Mouse (Mus musculus): ENCODE data around the gene Epb41l2.

The Epb41l2 gene

GRCm38 (mm10) chr10:25400646-25401045 lies 41.0 kb downstream of the Epb41l2 start:
- DNase-seq: no peak

DNA sequence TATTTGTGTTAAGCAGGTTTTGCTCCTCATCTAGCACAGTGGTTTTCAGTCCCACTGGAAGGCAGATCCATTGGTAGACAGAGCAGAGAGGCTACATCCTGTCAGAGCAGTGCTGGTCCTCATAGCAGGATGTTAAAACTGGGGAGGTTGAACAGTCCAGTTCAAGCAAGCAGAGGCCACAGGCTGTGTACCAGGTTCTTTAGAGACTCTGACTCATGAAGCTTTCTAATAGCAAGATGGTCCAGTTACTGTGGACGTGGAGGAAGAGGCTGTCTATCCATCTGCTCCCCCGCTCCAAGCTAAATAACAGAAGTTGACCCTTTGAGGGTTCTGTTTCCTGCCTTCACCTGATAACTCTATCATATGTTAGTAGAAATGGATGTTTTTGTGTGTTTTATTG lies 41.8 kb downstream of the Epb41l2 start:
- DNase-seq: no peak

- no peak for DNase-seq
Measured at GRCm38 (mm10) chr10:25402886-25403285, 43.3 kb downstream of the Epb41l2 start.

GRCm38 (mm10) chr10:25403813-25404701 lies 44.5 kb downstream of the Epb41l2 start:
- DNase-seq: no peak

DNA sequence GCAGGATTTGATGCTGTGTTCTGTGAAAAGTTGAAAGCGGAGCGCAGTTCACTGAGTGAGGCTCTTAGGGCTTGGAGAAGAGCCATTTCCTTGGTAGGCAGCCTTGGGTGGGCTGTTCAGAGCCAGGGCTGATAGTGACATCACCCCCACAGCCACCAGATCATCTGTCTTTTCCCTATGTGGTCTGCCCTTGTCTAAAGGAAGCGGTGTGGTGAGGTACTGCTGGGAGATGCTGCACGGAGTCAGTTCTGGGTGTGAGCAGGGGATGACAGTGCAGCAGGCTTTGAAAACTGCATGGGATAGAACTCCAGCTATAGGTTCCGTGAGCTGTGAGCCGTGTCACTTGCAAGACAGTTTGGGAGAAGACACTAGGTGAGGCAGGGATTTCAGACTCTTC lies 45.1 kb downstream of the Epb41l2 start:
- no peak for DNase-seq

DNA sequence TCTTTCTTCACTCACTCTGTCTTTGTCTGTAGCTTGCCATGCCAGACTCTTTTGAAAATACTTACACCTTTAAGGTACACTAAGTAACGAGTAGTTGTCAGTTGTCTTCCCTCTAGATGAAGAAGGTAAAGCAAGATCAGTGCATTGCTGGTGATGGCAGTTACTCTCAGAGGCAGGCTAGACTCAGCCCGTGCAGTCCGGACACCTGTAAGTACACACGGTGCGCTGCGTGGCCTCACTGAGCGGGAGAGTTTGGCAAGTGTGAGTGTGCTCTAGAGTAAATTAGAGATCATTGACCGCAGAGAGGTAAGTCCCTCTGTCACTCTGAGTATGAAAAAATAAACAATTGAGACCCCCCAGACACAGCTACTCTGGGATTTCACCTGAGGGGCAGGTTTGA lies 46.0 kb downstream of the Epb41l2 start:
- DNase-seq: no peak

DNA sequence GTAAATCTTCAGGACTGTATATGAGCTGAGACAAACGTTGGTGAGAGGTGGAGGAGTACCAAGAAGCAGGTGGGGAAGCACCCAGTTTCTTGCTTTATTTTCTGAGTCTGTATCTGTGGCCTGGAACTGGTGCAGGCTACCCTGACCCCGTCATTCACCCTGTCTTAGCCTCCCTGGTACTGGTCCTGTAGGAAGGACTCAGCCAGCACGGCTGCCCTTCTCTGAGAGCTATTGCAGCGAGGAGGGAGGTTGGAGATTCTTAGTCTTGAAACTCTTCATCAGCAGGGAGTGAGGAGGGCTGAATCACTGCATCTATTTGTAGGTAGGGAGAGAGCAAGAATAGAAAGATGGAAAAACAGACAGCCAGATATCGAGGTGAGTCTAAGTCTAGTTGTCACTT lies 47.1 kb downstream of the Epb41l2 start:
- DNase-seq: no peak

DNA sequence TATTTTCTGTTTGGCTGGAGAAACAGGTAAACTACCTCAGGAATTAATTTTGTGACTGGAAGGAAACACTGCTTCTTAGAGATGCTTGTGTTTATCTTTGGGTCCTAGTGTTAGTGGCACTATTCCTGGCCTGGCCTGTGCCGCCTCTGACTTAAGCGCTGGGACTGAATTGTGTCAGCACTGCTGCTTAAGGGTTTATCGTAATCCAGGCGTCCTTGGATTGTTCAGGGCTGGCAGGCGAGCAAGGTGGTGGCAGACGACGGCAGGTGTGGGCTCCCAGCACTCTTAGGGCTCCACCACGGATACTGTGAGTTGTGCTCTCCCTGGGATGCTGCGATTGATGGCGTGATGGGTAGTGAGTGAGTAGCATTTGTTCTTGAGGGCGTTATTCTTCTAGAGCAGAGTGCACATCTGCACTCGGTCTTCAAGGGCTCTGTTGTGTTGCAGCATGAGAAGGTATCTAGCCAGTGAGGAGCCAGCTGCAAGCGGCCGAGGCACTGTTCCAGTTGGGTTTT lies 48.6 kb downstream of the Epb41l2 start:
- DNase-seq: no peak

DNA sequence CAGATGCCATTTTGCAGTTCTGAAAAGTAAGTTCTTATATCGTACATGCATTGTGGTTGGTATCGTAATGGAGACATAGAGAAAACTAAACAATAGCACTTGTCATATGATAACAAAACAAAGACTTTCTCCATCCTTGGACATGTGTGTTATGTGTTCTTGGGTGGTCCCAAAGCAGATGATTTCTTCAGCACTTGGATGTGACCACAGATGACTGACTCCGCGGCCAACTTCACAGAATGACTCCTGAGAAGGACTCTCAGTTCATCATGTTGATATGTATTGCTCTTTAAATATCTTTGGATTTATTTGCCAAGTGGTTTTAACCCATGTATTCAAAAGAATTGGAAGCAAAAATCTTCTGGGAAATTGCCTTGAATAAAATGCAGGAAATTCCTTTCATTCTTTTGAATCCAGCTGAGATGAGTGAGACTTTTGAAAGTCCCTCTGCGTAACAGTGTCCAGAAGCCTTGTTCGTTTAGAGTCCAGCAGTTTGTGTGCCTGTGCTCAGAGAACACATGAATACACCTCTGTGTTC lies 52.3 kb downstream of the Epb41l2 start:
- no peak for DNase-seq

DNA sequence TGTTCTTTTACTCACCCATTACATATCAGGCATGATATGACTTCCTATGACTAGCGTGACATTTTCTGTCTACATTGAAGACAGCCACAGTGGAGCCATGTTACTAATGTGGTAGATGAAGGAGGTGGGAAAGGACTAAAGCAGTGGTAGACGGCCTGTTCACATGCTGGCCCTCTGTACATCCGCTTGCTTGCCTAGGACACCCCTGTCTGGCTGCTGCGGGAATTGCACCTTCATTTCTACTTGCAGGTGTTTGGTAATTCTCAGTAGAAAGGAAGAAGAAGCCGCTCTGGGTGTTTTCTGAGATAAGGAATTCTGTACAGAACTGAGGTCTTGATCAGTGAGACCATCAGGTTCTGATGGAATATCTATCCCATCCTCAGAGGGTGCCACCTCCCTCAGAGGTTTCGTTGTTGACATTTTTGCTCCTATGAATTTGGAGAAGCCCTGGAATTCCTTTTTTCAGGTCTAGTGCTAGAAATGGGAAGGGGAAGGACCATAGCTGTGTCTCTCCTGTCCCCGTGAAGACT lies 55.7 kb downstream of the Epb41l2 start:
- DNase-seq: no peak

DNA sequence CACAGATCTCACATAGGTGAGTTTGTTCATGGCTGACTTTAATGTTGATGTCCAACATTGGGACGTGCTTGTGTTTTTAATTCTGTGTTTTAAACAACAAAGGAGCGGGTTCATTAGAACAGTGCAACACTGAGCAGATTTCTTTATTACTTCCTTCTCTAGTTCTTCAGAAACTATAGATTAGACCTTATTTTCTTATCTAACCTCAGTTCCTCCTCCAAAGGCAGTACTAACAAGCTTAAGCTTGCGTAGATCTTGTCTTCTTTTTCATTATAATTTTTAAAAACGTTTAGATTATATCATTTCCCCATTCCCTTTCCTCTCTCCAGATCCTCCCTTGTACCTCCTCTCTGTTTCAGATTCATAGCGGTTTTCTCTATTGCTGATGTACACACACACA lies 57.1 kb downstream of the Epb41l2 start:
- DNase-seq: no peak

GRCm38 (mm10) chr10:25426058-25426457 lies 66.5 kb downstream of the Epb41l2 start:
- DNase-seq: no peak

DNA sequence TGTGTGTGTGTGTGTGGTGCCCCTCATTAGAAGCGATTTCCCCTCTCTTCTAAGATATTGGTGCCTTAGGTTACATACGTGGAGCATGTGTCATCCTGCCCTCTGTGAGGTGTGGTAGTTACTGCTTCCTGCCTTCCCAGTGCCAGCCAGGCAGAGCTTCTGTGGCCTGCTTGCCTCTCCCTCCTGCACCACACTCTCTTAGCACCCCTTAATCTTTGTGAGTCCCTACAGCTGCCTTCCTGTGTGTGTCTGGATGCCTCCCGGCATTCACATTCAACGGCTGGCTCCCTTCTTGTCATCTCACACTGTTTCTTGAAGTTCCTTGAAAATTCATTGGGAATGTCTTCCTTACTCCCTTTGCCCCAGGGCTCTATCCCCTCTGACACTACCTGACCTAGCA lies 67.2 kb downstream of the Epb41l2 start:
- DNase-seq: no peak

DNA sequence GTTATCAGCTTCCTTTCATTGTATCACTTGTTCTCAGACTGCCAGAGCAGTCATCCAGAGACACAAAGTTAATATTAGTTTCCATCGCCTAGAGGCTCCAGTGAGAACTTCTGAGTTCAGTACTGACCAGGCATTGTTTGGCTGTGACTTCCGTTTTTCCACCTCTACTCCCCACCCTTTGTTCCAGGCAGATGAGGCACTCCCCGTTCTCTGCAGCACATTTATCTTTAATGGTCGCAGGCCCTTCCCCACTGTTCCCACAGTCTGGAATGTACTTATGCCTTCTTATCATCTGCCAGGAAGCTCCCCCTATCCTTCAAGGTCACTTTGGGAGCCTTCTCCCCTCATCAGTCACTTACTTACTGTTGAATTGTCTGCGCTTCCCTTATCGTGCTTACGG lies 67.9 kb downstream of the Epb41l2 start:
- DNase-seq: no peak

- no peak for DNase-seq
Measured at GRCm38 (mm10) chr10:25428658-25429057, 69.1 kb downstream of the Epb41l2 start.

- no peak for DNase-seq
Measured at GRCm38 (mm10) chr10:25429346-25429745, 69.7 kb downstream of the Epb41l2 start.

DNA sequence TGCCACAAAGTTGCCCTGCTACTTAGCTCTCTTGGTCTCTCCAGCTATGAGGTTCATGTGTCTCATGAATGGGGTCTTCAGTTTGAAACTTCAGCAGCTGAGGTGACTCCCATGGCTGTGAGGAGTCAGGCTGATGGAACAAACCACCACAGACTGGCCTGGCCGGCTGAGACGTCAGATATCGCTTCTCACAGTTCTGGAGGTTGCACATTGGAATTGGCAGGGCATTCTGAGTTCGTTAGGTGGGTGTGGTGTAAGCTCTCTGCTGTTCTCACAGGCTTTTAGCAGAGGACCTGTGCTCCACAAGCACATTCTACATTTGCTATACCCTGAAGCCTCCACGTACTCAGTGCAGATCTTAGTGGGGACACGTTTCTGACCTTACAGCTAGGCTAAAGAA lies 71.3 kb downstream of the Epb41l2 start:
- no peak for DNase-seq

DNA sequence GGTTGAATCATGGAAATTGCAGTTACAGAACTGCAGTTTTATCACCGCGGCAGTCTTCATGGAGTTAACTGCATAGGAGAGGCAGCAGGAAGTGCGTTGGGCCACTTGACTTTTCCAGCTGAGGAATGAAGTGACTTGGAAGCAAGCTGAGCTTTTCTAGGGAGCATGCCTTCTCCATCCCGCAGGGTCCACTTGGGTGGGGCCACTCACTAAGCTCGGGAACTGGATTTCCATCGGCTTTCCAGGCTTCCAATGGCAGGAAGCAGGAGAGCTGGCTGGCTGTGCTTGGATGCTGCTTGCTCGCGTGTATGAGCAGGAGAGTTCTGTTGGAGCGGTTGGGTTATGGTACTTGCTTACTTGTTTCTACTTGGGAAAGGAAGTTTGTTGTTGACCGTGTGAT lies 72.8 kb downstream of the Epb41l2 start:
- no peak for DNase-seq

DNA sequence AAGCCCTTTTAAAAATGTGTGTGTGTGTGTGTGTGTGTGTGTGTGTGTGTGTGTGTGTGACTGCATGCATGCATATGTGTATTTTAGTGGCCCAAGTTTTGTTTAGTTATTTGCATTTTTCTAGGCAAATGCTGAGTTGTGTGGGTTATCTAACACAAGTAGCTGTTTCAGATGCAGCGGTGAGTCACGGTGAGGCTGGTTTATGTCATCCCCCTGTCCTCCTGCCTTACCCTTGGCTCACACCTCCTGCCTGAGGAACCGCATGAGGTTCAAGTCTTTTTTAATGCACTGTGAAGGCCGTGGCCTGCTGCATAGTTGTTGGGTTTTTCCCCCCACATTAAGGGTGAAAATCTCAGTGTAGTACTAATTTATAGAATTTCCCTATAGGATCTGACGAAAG lies 73.3 kb downstream of the Epb41l2 start:
- DNase-seq: no peak

GRCm38 (mm10) chr10:25433524-25433923 lies 73.9 kb downstream of the Epb41l2 start:
- no peak for DNase-seq

- no peak for DNase-seq
Measured at GRCm38 (mm10) chr10:25434358-25435044, 74.9 kb downstream of the Epb41l2 start.

- no peak for DNase-seq
Measured at GRCm38 (mm10) chr10:25436703-25437401, 77.3 kb downstream of the Epb41l2 start.

Measured in cerebellum, adult 9-10 months (tissue).